Mouse (Mus musculus) forebrain, embryonic 14.5 days (tissue): ENCODE measurements at regions not wholly inside any gene's neighbourhood (a gene's known extent, or its start where the extent isn't known, plus 50 kb on each side); places are given as distances from the start of the nearest gene placed in this dataset.

Experiments used
- ATAC-seq: fragments of 200-750 bp; cut with Nextera tagmentation; 2 replicates; pipeline ENCODE4 v1.8.0; 2017; ENCODE audit warnings: mild to moderate bottlenecking, moderate library complexity
- DNase-seq: peaks from one replicate; pipeline ENCODE4 v3.0.0-alpha.2; 2015; ENCODE audit warnings: low spot score
- H3K27ac ChIP-seq: fragments of 300-500 bp; sonication (generic); 2 replicates; pipeline ENCODE4 v1.5.1; 2014; ENCODE audit warnings: low read depth, mild to moderate bottlenecking, control low read depth, low read length, moderate library complexity
- H3K27me3 ChIP-seq: fragments of 300-500 bp; sonication (generic); replicated peaks from 2 replicates; pipeline ENCODE4 v1.6.1; 2014; ENCODE audit warnings: low read length, control low read depth, mixed read lengths; ENCODE audit not compliant: control insufficient read depth, insufficient read depth
- H3K36me3 ChIP-seq: fragments of 300-500 bp; sonication (generic); 2 replicates; pipeline ENCODE4 v1.6.1; 2014; ENCODE audit warnings: low read length, control low read depth; ENCODE audit not compliant: control insufficient read depth, insufficient read depth
- H3K4me1 ChIP-seq: fragments of 300-500 bp; sonication (generic); 2 replicates; pipeline ENCODE4 v1.6.1; 2014; ENCODE audit warnings: antibody characterized with exemption, low read length, control low read depth; ENCODE audit not compliant: control insufficient read depth, insufficient read depth
- H3K4me2 ChIP-seq: fragments of 300-500 bp; sonication (generic); 2 replicates; pipeline ENCODE4 v1.6.1; 2014; ENCODE audit warnings: mild to moderate bottlenecking, control low read depth, low read length
- H3K4me3 ChIP-seq: fragments of 300-500 bp; sonication (generic); 2 replicates; pipeline ENCODE4 v1.5.1; 2014; ENCODE audit warnings: low read depth, low read length, control low read depth
- H3K9ac ChIP-seq: fragments of 300-500 bp; sonication (generic); 2 replicates; pipeline ENCODE4 v1.6.1; 2014; ENCODE audit warnings: mild to moderate bottlenecking, low read length, control low read depth, moderate library complexity
- H3K9me3 ChIP-seq: fragments of 300-500 bp; sonication (generic); replicated peaks from 2 replicates; pipeline ENCODE4 v1.6.1; 2016; ENCODE audit warnings: low read length, control low read depth, mixed read lengths; ENCODE audit not compliant: control insufficient read depth
- WGBS: fragments of 180-500 bp; shearing (Covaris S2); extraction: QIAGEN DNeasy Blood & Tissue Kit; methylation state at CpG from one replicate; pipeline ENCODE4 v1.1.7; 2014; 5-methylcytosine and 5-hydroxymethylcytosine counted together

GRCm38 (mm10) chr6:79335131-79335530 is 482.6 kb upstream of the Gm20594 start:
- H3K27ac ChIP-seq = no peak overlapping the region
- peak; percentile 82 for ATAC-seq
- no peak overlapping the region for H3K4me2 ChIP-seq
- H3K9ac ChIP-seq = no peak overlapping the region
- H3K27me3 ChIP-seq = no peaks in the 10 kb centered on the region
- WGBS = 62% methylated on average over 2 of the region's 2 CpGs
- no peak overlapping the region for H3K4me3 ChIP-seq
- DNase-seq = peak; percentile 77
- no peaks in the 10 kb centered on the region for H3K9me3 ChIP-seq
- no peaks in the 10 kb centered on the region for H3K4me1 ChIP-seq
- no peaks in the 10 kb centered on the region for H3K36me3 ChIP-seq
